Mouse (Mus musculus) CH12F3 (cell line): ENCODE measurements around the gene Gm21970.

Source experiments
- in situ Hi-C: fragments of 300-500 bp; cut with MboI; formaldehyde crosslinking; loops from 2 replicates; pipeline ENCODE4 v1.14.3; 2020; ENCODE audit warnings: low sequenced_read_pairs

Gene Gm21970

DNA sequence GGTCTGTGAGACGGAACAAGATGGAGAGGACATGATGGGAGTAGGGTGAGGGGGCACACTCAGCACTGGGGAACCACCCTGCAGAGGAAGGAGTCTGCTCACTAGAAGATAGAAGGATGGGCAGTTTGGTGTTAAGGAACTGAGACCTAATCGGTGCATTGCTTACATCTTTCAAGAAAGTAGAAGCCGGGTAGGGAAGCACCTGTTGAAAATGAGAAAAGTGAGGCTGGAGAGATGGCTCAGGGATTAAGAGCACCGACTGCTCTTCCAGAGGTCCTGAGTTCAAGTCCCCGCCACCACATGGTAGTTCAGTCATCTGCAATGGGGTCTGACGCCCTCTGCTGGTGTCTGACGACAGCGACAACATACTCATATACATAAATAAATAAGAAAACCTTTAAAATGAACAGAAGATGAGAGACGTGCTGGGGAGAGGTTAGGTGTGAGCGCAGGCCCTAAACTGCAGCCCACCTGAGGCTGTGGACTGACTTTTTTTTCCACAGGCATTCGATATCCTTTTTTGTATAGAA is 68.4 kb downstream of the Gm21970 start:
- in situ Hi-C loops = no loop called here

DNA sequence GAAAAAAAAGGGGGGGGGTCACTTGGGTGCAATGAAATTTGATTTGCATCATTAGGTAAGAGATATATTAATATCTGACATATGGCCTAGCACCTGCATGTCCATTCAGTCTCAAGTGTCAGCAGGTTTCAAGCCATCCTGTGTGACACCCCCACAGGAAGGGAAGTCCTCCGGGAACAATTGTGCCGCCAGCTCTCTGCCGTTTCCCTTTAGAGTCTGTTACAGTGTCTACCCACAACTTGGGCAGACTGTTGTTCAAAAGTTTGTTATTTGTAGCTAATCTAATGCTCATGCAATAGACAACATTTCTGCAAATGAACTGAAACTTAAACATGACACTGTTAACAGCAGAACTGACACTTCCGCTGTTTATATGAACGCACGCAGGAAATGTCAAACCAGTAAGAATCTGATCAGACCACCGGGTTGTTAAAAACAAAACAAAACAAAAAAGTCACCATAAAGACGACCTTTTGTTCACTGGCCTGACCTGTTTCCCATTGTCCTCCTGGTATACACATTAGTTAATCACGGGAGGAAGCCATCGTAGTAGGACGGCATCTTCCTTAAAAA is 69.6 kb downstream of the Gm21970 start:
- in situ Hi-C loops = no loop called here

DNA sequence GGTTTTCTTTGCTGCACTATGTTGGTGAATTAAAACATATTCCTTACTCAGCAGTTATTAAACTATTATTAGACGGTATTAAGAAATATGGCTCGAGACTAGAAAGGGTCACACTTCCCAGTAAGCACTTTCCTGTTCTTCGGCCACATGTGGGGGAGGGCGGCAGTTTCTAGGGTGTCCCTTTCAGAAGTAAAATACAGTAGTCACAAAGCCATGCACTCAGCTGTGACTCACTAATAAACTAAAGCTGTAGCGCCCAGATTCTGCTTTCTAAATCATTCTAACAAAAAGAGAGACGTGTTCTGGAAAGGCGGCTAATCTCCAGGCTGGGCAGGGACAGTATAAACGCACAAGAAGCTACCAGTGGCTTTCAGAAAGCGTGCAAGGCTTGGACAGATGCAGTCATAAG is 70.3 kb downstream of the Gm21970 start:
- in situ Hi-C loops = no loop called here

DNA sequence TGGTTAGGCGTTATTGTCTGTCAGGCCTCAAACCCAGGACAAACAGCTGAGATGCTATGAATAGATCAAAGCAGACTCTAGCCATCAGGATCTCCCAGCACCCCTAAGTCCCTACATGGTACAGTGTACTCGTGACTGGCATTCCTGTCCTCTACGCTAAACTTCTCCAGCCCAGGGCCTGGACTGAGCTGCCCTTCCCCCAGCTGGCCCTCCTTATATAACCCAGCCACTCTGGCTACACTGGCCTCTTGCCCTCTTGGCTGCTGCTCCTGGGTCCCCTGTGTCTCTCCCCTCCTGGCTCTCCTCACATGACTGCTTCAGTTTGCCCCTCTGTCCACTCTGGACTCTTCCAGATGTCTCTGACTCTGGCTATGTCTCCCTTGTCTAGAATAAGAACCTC is 71.1 kb downstream of the Gm21970 start:
- in situ Hi-C loops = no loop called here

DNA sequence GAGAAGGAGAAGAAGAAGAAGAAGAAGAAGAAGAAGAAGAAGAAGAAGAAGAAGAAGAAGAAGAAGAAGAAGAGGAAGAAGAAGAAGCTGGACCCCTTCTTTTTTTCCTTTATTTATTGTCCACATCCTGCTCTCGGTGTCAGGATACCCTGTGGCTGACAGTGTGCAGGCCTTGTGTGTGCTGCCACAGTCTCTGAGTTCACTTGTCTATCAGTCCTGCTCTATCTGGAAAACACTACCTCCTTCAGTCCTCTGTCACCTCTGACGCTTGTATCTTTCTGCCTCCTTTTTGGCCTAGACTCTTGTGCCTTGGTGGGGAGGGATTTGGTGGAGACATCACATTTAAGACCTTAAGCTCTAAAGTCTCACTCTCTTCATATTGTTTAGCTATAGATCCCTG is 71.9 kb downstream of the Gm21970 start:
- in situ Hi-C loops = no loop called here

DNA sequence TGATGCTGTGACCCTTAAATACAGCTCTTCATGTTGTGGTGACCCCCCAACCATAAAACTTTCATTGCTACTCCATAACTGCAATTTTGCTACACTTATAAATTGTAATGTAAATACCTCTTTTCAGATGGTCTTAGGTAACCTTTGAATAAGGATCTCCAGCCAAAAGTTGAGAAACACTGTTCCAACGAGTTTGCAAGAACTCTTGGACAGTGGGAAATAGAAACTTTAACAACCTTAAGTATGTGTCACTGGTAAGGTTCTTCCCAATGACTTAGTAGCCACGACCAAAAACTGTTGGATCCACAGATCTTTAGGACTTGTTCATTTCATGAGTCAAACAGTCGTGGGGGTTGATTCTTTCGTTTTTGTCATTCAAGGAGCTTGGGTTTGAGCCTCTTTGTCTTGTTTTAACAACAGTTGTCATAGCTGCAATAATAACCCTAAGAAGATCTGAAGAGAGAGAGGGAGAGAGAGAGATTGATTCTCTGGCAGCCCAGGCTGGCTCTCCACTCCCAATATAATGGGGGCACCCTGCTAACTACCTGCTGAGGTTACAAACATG is 72.4 kb downstream of the Gm21970 start:
- in situ Hi-C loops = no loop called here

DNA sequence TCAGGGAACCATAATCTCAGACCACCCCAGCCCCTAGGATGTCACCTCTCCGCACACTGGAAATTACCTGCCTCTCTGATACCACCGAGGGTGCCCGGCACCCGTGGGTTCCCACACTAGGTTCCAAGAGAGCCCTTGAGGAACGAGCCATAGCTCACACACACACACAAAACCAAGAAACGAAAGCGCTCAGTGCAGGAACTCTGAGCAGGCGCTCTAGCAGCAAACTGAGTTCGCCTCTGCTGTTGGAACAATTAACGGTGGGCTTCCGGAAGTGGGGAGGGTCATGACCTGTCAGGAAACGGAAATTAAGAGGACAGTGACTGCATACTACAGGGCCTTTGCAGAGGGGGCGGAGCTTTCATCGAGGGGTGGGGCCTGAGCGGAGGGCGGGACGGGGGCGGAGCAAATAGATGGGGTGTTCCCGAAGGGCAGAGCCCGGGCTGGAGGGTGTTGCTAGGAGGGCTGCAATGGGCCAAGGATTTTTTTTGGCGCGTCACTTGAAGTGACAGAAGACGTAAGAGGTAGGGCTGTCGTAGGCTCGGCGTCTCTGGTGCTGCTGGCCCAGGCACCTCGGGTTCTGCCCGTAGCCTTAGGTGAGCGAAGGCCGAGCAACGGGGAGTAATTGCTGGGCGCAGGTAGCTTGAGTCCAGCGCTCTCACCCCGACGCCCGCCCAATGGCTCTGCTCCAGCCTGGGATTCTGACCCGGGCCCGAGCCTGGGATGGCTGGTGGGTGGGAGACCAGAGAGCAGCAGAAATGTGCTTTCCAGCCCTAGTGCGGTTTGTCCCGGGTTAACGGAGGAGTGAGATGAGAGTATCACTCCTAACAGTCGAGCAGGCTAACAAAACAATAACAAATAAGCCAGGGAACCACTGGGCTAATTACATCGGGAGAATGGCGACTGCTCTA is 73.3 kb downstream of the Gm21970 start:
- in situ Hi-C loops = no loop called here

DNA sequence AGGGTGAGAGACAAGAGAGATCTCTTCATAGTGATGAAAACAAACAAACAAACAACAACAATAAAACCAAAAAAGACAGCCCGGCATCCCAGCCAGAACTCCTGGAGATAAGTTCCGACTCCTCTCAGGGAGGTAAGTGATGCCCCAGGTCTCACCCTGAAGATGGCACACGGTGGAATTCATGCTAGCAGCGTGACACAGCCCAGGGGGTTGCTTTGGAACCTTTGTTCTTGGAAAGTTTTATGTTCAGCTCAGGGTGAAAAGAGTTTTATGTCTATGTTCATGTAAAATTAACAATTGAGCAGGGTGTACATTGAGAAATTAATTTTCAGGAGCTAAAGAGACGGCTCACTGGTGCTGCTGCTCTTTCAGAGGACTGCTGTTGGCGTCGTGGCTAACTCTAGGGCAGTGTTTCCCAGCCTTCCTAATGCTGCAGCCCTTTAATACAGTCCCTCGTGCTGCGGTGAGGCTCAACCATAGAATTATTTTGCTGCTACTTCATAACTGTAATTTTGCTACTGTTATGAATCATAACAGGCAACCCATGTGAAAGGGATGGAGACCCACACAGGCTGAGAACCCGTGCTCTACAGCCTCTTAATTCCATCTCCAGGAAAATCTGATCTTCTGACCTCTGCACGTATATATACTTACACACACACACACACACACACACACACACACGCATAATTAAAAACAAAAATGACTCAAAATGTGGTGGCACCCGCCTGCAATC is 74.2 kb downstream of the Gm21970 start:
- in situ Hi-C loops = no loop called here

DNA sequence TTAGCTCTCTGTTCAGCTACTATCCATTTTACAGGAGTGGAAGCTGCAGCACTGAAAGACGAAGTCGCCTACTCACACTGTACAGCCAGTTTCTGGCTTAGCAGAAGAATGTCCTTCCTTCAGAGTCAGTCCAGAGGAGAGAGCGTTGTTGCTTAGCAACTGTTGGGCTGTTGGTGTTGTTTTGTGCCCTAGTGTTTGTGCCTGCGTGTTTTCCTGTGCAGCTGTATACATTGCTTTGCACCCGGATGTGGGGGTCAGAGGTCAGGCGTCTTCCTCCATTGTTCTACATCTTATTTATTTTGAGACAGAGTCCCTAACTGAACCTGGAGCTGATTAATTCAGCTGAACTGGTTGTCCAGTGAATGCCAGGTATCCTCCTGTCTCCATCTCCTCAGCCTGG is 75.0 kb downstream of the Gm21970 start:
- in situ Hi-C loops = no loop called here
